Mouse (Mus musculus): Measurements from ENCODE around the gene Cntn4.

DNA sequence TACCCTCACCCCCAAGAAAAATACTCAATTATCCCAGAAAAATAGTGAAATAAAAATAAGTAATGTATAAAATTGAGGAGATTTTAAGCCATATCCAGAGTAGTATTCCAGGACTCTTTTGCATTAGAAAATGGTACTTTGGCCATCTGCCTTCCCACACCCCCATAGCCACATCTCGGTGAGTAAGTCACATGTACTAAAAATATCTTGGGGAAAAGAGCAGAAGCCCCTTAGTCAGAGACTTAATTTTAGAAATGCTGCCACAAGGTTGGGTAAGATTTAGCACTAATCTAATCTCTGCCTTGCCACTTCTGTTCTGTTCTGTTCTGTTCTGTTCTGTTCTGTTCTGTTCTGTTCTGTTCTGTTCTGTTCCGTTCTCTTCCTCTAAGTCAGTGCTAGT is 796.4 kb downstream of the Cntn4 start:
- TF ChIP-seq EP300 (optimal IDR thresholded peaks at IDR 0.05) (no peak), CTCF (IDR thresholded peaks at IDR 0.05; ENCODE audit: low read depth) (no peak)
